22 mouse cellular contexts compared by ENCODE assay signal in genomic region chr4:7199052-7199451, GRCm38 (mm10).
DNase-seq lines count a peak whose midpoint lies in the region; ATAC-seq and TF ChIP-seq lines count a peak whose summit lies in the region.
"Had no signal": no experiment of that assay in that cellular context is flagged by ENCODE, and none has a peak within 500 bp of the region (broad histone marks: within the 10 kb centered on the region; RNA-seq: fewer than 3 reads in every experiment).

No protein-coding gene starts in this region.

- no peak overlapping the region for H3K4me3 ChIP-seq in cortical plate, adult 2 months (ENCODE audit: insufficient read depth, low read length)
- H3K4me3 ChIP-seq in heart, embryonic 10.5 days, result no peak overlapping the region
- no peak overlapping the region for H3K4me3 ChIP-seq in embryonic facial prominence, embryonic 10.5 days
- H3K4me3 ChIP-seq: embryonic facial prominence, embryonic 12.5 days; hindbrain, embryonic 10.5 days; limb, embryonic 15.5 days; liver, embryonic 15.5 days; myocyte; neural tube, embryonic 15.5 days; stomach, embryonic 15.5 days had no signal

- no peaks in the 10 kb centered on the region for H3K27me3 ChIP-seq in heart, embryonic 10.5 days (ENCODE audit: insufficient read depth, poor library complexity, severe bottlenecking)
- H3K27me3 ChIP-seq in embryonic facial prominence, embryonic 10.5 days (replicated peaks; ENCODE audit: low read depth, poor library complexity, severe bottlenecking), result no peaks in the 10 kb centered on the region
- H3K27me3 ChIP-seq: embryonic facial prominence, embryonic 12.5 days; limb, embryonic 15.5 days; liver, embryonic 15.5 days; neural tube, embryonic 15.5 days; stomach, embryonic 15.5 days had no signal

- H3K27ac ChIP-seq in cortical plate, adult 2 months (ENCODE audit: insufficient read depth, low read length), result peak overlapping the region; percentile 65; the same call in 1 of the 2 replicates
- H3K27ac ChIP-seq in heart, embryonic 10.5 days, result no peak overlapping the region
- no peak overlapping the region for H3K27ac ChIP-seq in embryonic facial prominence, embryonic 10.5 days (replicated peaks)
- H3K27ac ChIP-seq: embryonic facial prominence, embryonic 12.5 days; hindbrain, embryonic 10.5 days; limb, embryonic 15.5 days; liver, embryonic 15.5 days; neural tube, embryonic 15.5 days; stomach, embryonic 15.5 days had no signal

- no peak for TF ChIP-seq CTCF in cortical plate, adult 2 months (IDR thresholded peaks at IDR 0.05; ENCODE audit: extremely low read depth, insufficient read depth, low read length)

- TF ChIP-seq POLR2A in cortical plate, adult 2 months (IDR thresholded peaks at IDR 0.05; ENCODE audit: extremely low read depth, insufficient read depth, low read length), result no peak

- ATAC-seq in CD4-positive, CD25-positive, alpha-beta regulatory T cell, adult 4 months, result peak; percentile 90

- H3K36me3 ChIP-seq in heart, embryonic 10.5 days, result no peaks in the 10 kb centered on the region
- H3K36me3 ChIP-seq in embryonic facial prominence, embryonic 10.5 days (replicated peaks), result no peaks in the 10 kb centered on the region
- H3K36me3 ChIP-seq: embryonic facial prominence, embryonic 12.5 days; hindbrain, embryonic 10.5 days; limb, embryonic 15.5 days; liver, embryonic 15.5 days; neural tube, embryonic 15.5 days; stomach, embryonic 15.5 days had no signal

- H3K9me3 ChIP-seq in heart, embryonic 10.5 days, result no peaks in the 10 kb centered on the region
- H3K9me3 ChIP-seq in embryonic facial prominence, embryonic 10.5 days, result no peaks in the 10 kb centered on the region
- H3K9me3 ChIP-seq: embryonic facial prominence, embryonic 12.5 days; hindbrain, embryonic 10.5 days; limb, embryonic 15.5 days; liver, embryonic 15.5 days; neural tube, embryonic 15.5 days; stomach, embryonic 15.5 days had no signal

- peak; percentile 3 to 46 for DNase-seq in frontal cortex, adult 2 months (ENCODE audit: extremely low spot score in 1 of 2, low spot score in 1 of 2)
- DNase-seq in frontal cortex, postnatal 14 days (ENCODE audit: low spot score in 2 of 2), result no peak
- DNase-seq in 3T3-L1 (ENCODE audit: low read depth, low spot score), result peak; percentile 59
- DNase-seq in heart, postnatal 14 days, result no peak
- no peak for DNase-seq in heart, embryonic 10.5 days (ENCODE audit: low spot score)
- no peak for DNase-seq in embryonic facial prominence, embryonic 10.5 days (ENCODE audit: low spot score)
- DNase-seq: adrenal gland, postnatal 36 days; cerebellum, adult 8-10 months; gastrocnemius, postnatal 36 days; kidney, adult 2 months; kidney, postnatal 25 days; midbrain, embryonic 14.5 days; thymus, adult 2 months had no signal

- no peaks in the 10 kb centered on the region; the same call in 1 of the 2 replicates for H3K4me1 ChIP-seq in cortical plate, adult 2 months (ENCODE audit: control insufficient read depth, insufficient read depth, low read length)
- no peaks in the 10 kb centered on the region for H3K4me1 ChIP-seq in heart, embryonic 10.5 days
- peaks cover 4% of the 10 kb centered on the region for H3K4me1 ChIP-seq in embryonic facial prominence, embryonic 10.5 days
- H3K4me1 ChIP-seq: embryonic facial prominence, embryonic 12.5 days; limb, embryonic 15.5 days; liver, embryonic 15.5 days; neural tube, embryonic 15.5 days; stomach, embryonic 15.5 days had no signal

- WGBS in heart, embryonic 10.5 days, result 94% methylated on average over 2 of the region's 2 CpGs
- 90% methylated on average over 2 of the region's 2 CpGs for WGBS in embryonic facial prominence, embryonic 10.5 days

- intact Hi-C loops in heart, postnatal 14 days (cut with DNase I), result no loop called here

Comparison
In these comparisons a context has a peak if more than half of its experiments do, and no peak if none do; other contexts are left out.
1. DNase-seq: peak in frontal cortex, adult 2 months (2 of 2) and 3T3-L1 (single experiment); none in frontal cortex, postnatal 14 days (0 of 2), heart, postnatal 14 days (0 of 2), heart, embryonic 10.5 days (single experiment) and embryonic facial prominence, embryonic 10.5 days (single experiment).